Mouse (Mus musculus) cerebellum, adult 11-12 months (tissue): ENCODE results near the gene Scg5.

Experiments
- DNase-seq: peaks from one replicate; pipeline ENCODE4 v3.0.0; 2022

Scg5 gene

GRCm38 (mm10) chr2:113805765-113806164 lies 23.2 kb downstream of the Scg5 start:
- DNase-seq, result no peak

GRCm38 (mm10) chr2:113803753-113804152 lies 25.2 kb downstream of the Scg5 start:
- DNase-seq, result peak; percentile 74

- no peak for DNase-seq
Measured at GRCm38 (mm10) chr2:113800846-113801245, 28.1 kb downstream of the Scg5 start.

- DNase-seq, result no peak
Measured at GRCm38 (mm10) chr2:113798605-113799004, 30.3 kb downstream of the Scg5 start.

GRCm38 (mm10) chr2:113795186-113795585 lies 33.7 kb downstream of the Scg5 start:
- no peak for DNase-seq

- no peak for DNase-seq
Measured at GRCm38 (mm10) chr2:113793521-113793920, 35.4 kb downstream of the Scg5 start.

- DNase-seq, result no peak
Measured at GRCm38 (mm10) chr2:113788821-113789387, 40.0 kb downstream of the Scg5 start.

- no peak for DNase-seq
Measured at GRCm38 (mm10) chr2:113787882-113788281, 41.0 kb downstream of the Scg5 start.

- DNase-seq, result no peak
Measured at GRCm38 (mm10) chr2:113784851-113785250, 44.1 kb downstream of the Scg5 start.

- no peak for DNase-seq
Measured at GRCm38 (mm10) chr2:113781521-113781920, 47.4 kb downstream of the Scg5 start.

GRCm38 (mm10) chr2:113781107-113781506 lies 47.8 kb downstream of the Scg5 start:
- DNase-seq, result no peak

GRCm38 (mm10) chr2:113779336-113779735 lies 49.6 kb downstream of the Scg5 start:
- no peak for DNase-seq

GRCm38 (mm10) chr2:113778036-113778435 lies 50.9 kb downstream of the Scg5 start:
- DNase-seq, result no peak

- DNase-seq, result no peak
Measured at GRCm38 (mm10) chr2:113776297-113776696, 52.6 kb downstream of the Scg5 start.

GRCm38 (mm10) chr2:113774150-113774805 lies 54.6 kb downstream of the Scg5 start:
- DNase-seq, result no peak

- DNase-seq, result no peak
Measured at GRCm38 (mm10) chr2:113768541-113769303, 60.2 kb downstream of the Scg5 start.

- no peak for DNase-seq
Measured at GRCm38 (mm10) chr2:113765885-113766284, 63.0 kb downstream of the Scg5 start.

GRCm38 (mm10) chr2:113764968-113765367 lies 64.0 kb downstream of the Scg5 start:
- DNase-seq, result no peak

GRCm38 (mm10) chr2:113758311-113759161 lies 70.4 kb downstream of the Scg5 start, which contains the start of gene Grem1:
TSS of gene Grem1 (minus strand) at chr2:113758646.
- peak; percentile 8 for DNase-seq

- no peak for DNase-seq
Measured at GRCm38 (mm10) chr2:113757525-113758310, 71.2 kb downstream of the Scg5 start.

- no peak for DNase-seq
Measured at GRCm38 (mm10) chr2:113756924-113757524, 71.9 kb downstream of the Scg5 start.

- DNase-seq, result no peak
Measured at GRCm38 (mm10) chr2:113749721-113750120, 79.2 kb downstream of the Scg5 start.
